Mouse (Mus musculus): Measurements from ENCODE around the gene Olfr1361.

DNA sequence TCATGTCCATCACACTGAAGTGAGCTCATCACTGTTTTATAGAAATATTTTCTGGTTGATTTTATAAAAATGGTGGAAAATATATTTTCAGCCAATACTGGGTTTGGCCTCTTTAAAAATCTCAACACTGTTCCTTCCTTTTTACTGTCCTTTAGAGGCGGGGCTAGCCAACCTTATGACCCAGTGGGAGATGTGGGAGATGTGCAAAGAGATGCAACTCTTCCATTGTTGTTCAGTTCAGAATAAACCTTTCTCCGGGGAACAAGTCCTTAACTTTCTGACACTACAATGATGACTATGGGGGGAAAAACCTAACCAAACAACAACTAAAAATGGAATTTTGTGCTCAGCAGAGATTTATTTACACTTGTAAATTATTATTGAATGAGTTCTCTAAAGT lies 14.1 kb upstream of the Olfr1361 start, which contains the start of gene Olfr1360:
- TF ChIP-seq CTCF (conservative IDR thresholded peaks at IDR 0.05; ENCODE audit: low read length) (no peak), NANOG (IDR thresholded peaks at IDR 0.05; ENCODE audit: borderline replicate concordance, low read length) (no peak), POU5F1 (IDR thresholded peaks at IDR 0.05; ENCODE audit: borderline replicate concordance, low read length) (no peak)
